ENCODE assay signal across 12 mouse cellular contexts in the genomic region with DNA sequence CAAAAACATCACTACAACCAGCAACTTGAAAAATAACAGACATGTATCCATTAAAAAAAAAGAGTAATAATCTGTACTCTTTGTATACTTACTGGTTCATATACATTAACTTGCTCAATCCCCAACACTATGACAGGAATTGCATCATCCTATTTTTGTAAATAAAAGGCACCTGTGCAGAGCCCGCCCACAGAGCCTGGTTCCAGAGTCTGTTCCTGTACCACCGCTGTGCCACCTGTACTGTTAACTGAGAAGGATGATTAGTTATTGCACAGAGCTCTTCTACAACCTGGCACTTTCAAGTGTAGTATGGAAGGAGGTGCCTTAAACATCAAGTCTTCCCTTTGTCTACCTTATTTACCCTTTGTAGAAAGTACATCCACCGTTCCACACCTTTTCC.
"Had no signal": no experiment of that assay in that cellular context is flagged by ENCODE, and none has a peak within 500 bp of the region (broad histone marks: within the 10 kb centered on the region; RNA-seq: fewer than 3 reads in every experiment).

No protein-coding gene starts in this region.

- H3K36me3 ChIP-seq: limb, embryonic 10.5 days; midbrain, embryonic 12.5 days; stomach, embryonic 15.5 days had no signal

- H3K9ac ChIP-seq: kidney, embryonic 15.5 days; liver, embryonic 15.5 days; midbrain, embryonic 12.5 days; neural tube, embryonic 13.5 days; stomach, embryonic 15.5 days had no signal

- H3K9me3 ChIP-seq: kidney, embryonic 15.5 days; limb, embryonic 10.5 days; liver, embryonic 15.5 days; midbrain, embryonic 12.5 days; neural tube, embryonic 13.5 days; stomach, embryonic 15.5 days had no signal

- H3K4me3 ChIP-seq: kidney, embryonic 15.5 days; left cerebral cortex, adult 2 months; limb, embryonic 10.5 days; liver, embryonic 15.5 days; midbrain, embryonic 12.5 days; neural tube, embryonic 13.5 days; stomach, embryonic 15.5 days had no signal

- H3K4me1 ChIP-seq: kidney, embryonic 15.5 days; limb, embryonic 10.5 days; liver, embryonic 15.5 days; midbrain, embryonic 12.5 days; neural tube, embryonic 13.5 days; stomach, embryonic 15.5 days had no signal

- DNase-seq: kidney, postnatal 25 days; right cerebral cortex, postnatal 14 days; thymus, adult 2 months; thymus, postnatal 25 days had no signal

- H3K4me2 ChIP-seq: kidney, embryonic 15.5 days; liver, embryonic 15.5 days; midbrain, embryonic 12.5 days; neural tube, embryonic 13.5 days; stomach, embryonic 15.5 days had no signal

- ATAC-seq: midbrain, embryonic 16.5 days had no signal

- H3K27me3 ChIP-seq: kidney, embryonic 15.5 days; liver, embryonic 15.5 days; midbrain, embryonic 12.5 days; neural tube, embryonic 13.5 days; stomach, embryonic 15.5 days had no signal

- H3K27ac ChIP-seq: kidney, embryonic 15.5 days; left cerebral cortex, adult 2 months; limb, embryonic 10.5 days; liver, embryonic 15.5 days; midbrain, embryonic 12.5 days; neural tube, embryonic 13.5 days; stomach, embryonic 15.5 days had no signal
